Mouse (Mus musculus): ENCODE measurements at regions not wholly inside any gene's neighbourhood (a gene's known extent, or its start where the extent isn't known, plus 50 kb on each side); places are given as distances from the start of the nearest gene placed in this dataset.
A peak's percentile ranks its signal among the peaks of the same experiment; 100 is the strongest.

- Histone ChIP-seq H3K4me1 (no peaks in the 10 kb centered on the region), H3K27ac (no peak overlapping the region), H3K36me3 (no peaks in the 10 kb centered on the region), H3K4me3 (no peak overlapping the region), H3K9ac (no peak overlapping the region), H3K27me3 (no peaks in the 10 kb centered on the region), H3K9me3 (no peaks in the 10 kb centered on the region), H3K4me2 (no peak overlapping the region)
- 30% methylated on average over 4 of the region's 4 CpGs for WGBS
- ATAC-seq (ENCODE audit: borderline replicate concordance, extremely low read depth, low FRiP score, low TSS enrichment), result no peak
Observed at GRCm38 (mm10) chr2:161231405-161231804, 122.5 kb upstream of the Chd6 start.

GRCm38 (mm10) chr2:161215736-161216135 is 106.9 kb upstream of the Chd6 start:
- Histone ChIP-seq H3K4me3 (no peak overlapping the region), H3K4me1 (peaks cover 5% of the 10 kb centered on the region; the same call in 1 of the 2 replicates), H3K27me3 (no peaks in the 10 kb centered on the region), H3K4me2 (no peak overlapping the region), H3K27ac (no peak overlapping the region), H3K9me3 (no peaks in the 10 kb centered on the region), H3K9ac (no peak overlapping the region), H3K36me3 (no peaks in the 10 kb centered on the region)
- ATAC-seq (ENCODE audit: borderline replicate concordance, extremely low read depth, low FRiP score, low TSS enrichment), result no peak
- 70% methylated on average over 8 of the region's 8 CpGs for WGBS

- WGBS, result 23% methylated on average over 15 of the region's 15 CpGs
- H3K4me3 ChIP-seq, result no peak overlapping the region
- H3K27me3 ChIP-seq, result no peaks in the 10 kb centered on the region
- H3K9me3 ChIP-seq, result no peaks in the 10 kb centered on the region
- no peaks in the 10 kb centered on the region for H3K36me3 ChIP-seq
- no peak overlapping the region for H3K4me2 ChIP-seq
- ATAC-seq (ENCODE audit: borderline replicate concordance, extremely low read depth, low FRiP score, low TSS enrichment), result peak; percentile 86; the same call in 1 of the 2 replicates
- no peak overlapping the region for H3K27ac ChIP-seq
- H3K9ac ChIP-seq, result no peak overlapping the region
- H3K4me1 ChIP-seq, result peaks cover 5% of the 10 kb centered on the region; the same call in 1 of the 2 replicates
Observed at GRCm38 (mm10) chr2:161214681-161215458, 106.0 kb upstream of the Chd6 start.

GRCm38 (mm10) chr2:161212322-161212882 is 103.5 kb upstream of the Chd6 start:
- no peaks in the 10 kb centered on the region for H3K9me3 ChIP-seq
- no peaks in the 10 kb centered on the region for H3K27me3 ChIP-seq
- no peak overlapping the region for H3K27ac ChIP-seq
- no peak overlapping the region for H3K4me3 ChIP-seq
- no peak overlapping the region for H3K4me2 ChIP-seq
- H3K4me1 ChIP-seq, result peaks cover 5% of the 10 kb centered on the region; the same call in 1 of the 2 replicates
- WGBS, result 69% methylated on average over 13 of the region's 13 CpGs
- H3K36me3 ChIP-seq, result no peaks in the 10 kb centered on the region
- no peak overlapping the region for H3K9ac ChIP-seq
- ATAC-seq (ENCODE audit: borderline replicate concordance, extremely low read depth, low FRiP score, low TSS enrichment), result no peak

GRCm38 (mm10) chr2:161196713-161197372 is 88.0 kb upstream of the Chd6 start:
- H3K27ac ChIP-seq, result no peak overlapping the region
- no peak overlapping the region for H3K4me3 ChIP-seq
- WGBS, result 89% methylated on average over 7 of the region's 7 CpGs
- H3K36me3 ChIP-seq, result no peaks in the 10 kb centered on the region
- H3K4me2 ChIP-seq, result no peak overlapping the region
- H3K27me3 ChIP-seq, result no peaks in the 10 kb centered on the region
- no peaks in the 10 kb centered on the region for H3K9me3 ChIP-seq
- ATAC-seq (ENCODE audit: borderline replicate concordance, extremely low read depth, low FRiP score, low TSS enrichment), result no peak
- H3K4me1 ChIP-seq, result no peaks in the 10 kb centered on the region
- H3K9ac ChIP-seq, result no peak overlapping the region

- Histone ChIP-seq H3K4me3 (no peak overlapping the region), H3K36me3 (no peaks in the 10 kb centered on the region), H3K9ac (no peak overlapping the region), H3K4me1 (no peaks in the 10 kb centered on the region), H3K9me3 (no peaks in the 10 kb centered on the region), H3K27me3 (no peaks in the 10 kb centered on the region), H3K27ac (no peak overlapping the region), H3K4me2 (no peak overlapping the region)
- 58% methylated on average over 1 of the region's 1 CpGs for WGBS
- no peak for ATAC-seq (ENCODE audit: borderline replicate concordance, extremely low read depth, low FRiP score, low TSS enrichment)
Observed at GRCm38 (mm10) chr2:161187516-161187915, 78.6 kb upstream of the Chd6 start.

GRCm38 (mm10) chr2:161185122-161185521 is 76.2 kb upstream of the Chd6 start:
- Histone ChIP-seq H3K4me2 (no peak overlapping the region), H3K27me3 (no peaks in the 10 kb centered on the region), H3K4me3 (no peak overlapping the region), H3K36me3 (no peaks in the 10 kb centered on the region), H3K27ac (no peak overlapping the region), H3K9ac (no peak overlapping the region), H3K9me3 (no peaks in the 10 kb centered on the region), H3K4me1 (no peaks in the 10 kb centered on the region)
- no peak for ATAC-seq (ENCODE audit: borderline replicate concordance, extremely low read depth, low FRiP score, low TSS enrichment)

GRCm38 (mm10) chr2:161177355-161178021 is 68.6 kb upstream of the Chd6 start:
- H3K4me1 ChIP-seq, result 0 out of 2 replicates have a peak, but pooled peaks cover 3% of the 10 kb centered on the region
- H3K4me2 ChIP-seq, result peak overlapping the region; percentile 60
- H3K4me3 ChIP-seq, result peak overlapping the region; percentile 46
- H3K9ac ChIP-seq, result 0 out of 2 replicates have a peak overlapping the region, but pooled peaks have one; percentile 17
- WGBS, result 2% methylated on average over 20 of the region's 20 CpGs
- no peaks in the 10 kb centered on the region for H3K36me3 ChIP-seq
- no peaks in the 10 kb centered on the region for H3K27me3 ChIP-seq
- peak; percentile 86 for ATAC-seq (ENCODE audit: borderline replicate concordance, extremely low read depth, low FRiP score, low TSS enrichment)
- H3K27ac ChIP-seq, result peak overlapping the region; percentile 73
- H3K9me3 ChIP-seq, result no peaks in the 10 kb centered on the region

- Histone ChIP-seq H3K9ac (no peak overlapping the region), H3K4me2 (no peak overlapping the region), H3K27me3 (no peaks in the 10 kb centered on the region), H3K4me1 (0 out of 2 replicates have a peak, but pooled peaks cover 2% of the 10 kb centered on the region), H3K27ac (no peak overlapping the region), H3K36me3 (no peaks in the 10 kb centered on the region), H3K4me3 (no peak overlapping the region), H3K9me3 (no peaks in the 10 kb centered on the region)
- ATAC-seq (ENCODE audit: borderline replicate concordance, extremely low read depth, low FRiP score, low TSS enrichment), result no peak
- WGBS, result 39% methylated on average over 3 of the region's 3 CpGs
Observed at GRCm38 (mm10) chr2:161166681-161167080, 57.8 kb upstream of the Chd6 start.

GRCm38 (mm10) chr2:161165495-161165894 is 56.6 kb upstream of the Chd6 start:
- no peak overlapping the region for H3K4me2 ChIP-seq
- WGBS, result 33% methylated on average over 3 of the region's 3 CpGs
- no peak overlapping the region for H3K9ac ChIP-seq
- no peaks in the 10 kb centered on the region for H3K27me3 ChIP-seq
- peak; percentile 77; the same call in 1 of the 2 replicates for ATAC-seq (ENCODE audit: borderline replicate concordance, extremely low read depth, low FRiP score, low TSS enrichment)
- H3K4me1 ChIP-seq, result 0 out of 2 replicates have a peak, but pooled peaks cover 2% of the 10 kb centered on the region
- H3K36me3 ChIP-seq, result no peaks in the 10 kb centered on the region
- no peak overlapping the region for H3K4me3 ChIP-seq
- H3K27ac ChIP-seq, result peak overlapping the region; percentile 11; the same call in 1 of the 2 replicates
- H3K9me3 ChIP-seq, result no peaks in the 10 kb centered on the region

- Histone ChIP-seq H3K9ac (no peak overlapping the region), H3K36me3 (no peaks in the 10 kb centered on the region), H3K4me3 (no peak overlapping the region), H3K4me2 (no peak overlapping the region), H3K27ac (no peak overlapping the region), H3K27me3 (no peaks in the 10 kb centered on the region), H3K4me1 (0 out of 2 replicates have a peak, but pooled peaks cover 2% of the 10 kb centered on the region), H3K9me3 (no peaks in the 10 kb centered on the region)
- ATAC-seq (ENCODE audit: borderline replicate concordance, extremely low read depth, low FRiP score, low TSS enrichment), result no peak
- 48% methylated on average over 5 of the region's 5 CpGs for WGBS
Observed at GRCm38 (mm10) chr2:161164320-161164719, 55.4 kb upstream of the Chd6 start.

Data from lung, embryonic 15.5 days (tissue).